In genomic region chr8:116864514-116864913, GRCm38 (mm10) we compare ENCODE assay signal across 25 mouse cellular contexts.
"Had no signal": no experiment of that assay in that cellular context is flagged by ENCODE, and none has a peak within 500 bp of the region (broad histone marks: within the 10 kb centered on the region; RNA-seq: fewer than 3 reads in every experiment).

No protein-coding gene starts in this region.

- H3K27ac ChIP-seq: gastrocnemius, adult 2 months; heart, adult 2 months; hindbrain, embryonic 10.5 days; hindbrain, embryonic 12.5 days; hindbrain, embryonic 14.5 days; intestine, embryonic 15.5 days; layer of hippocampus, adult 2 months; left cerebral cortex, adult 2 months; limb, embryonic 10.5 days; limb, embryonic 12.5 days; liver, embryonic 13.5 days; liver, embryonic 15.5 days had no signal

- DNase-seq: gastrocnemius, adult 2 months; gastrocnemius, postnatal 10 days; gastrocnemius, postnatal 25 days; heart, adult 2 months; heart, postnatal 10 days; heart, postnatal 4 days; kidney, adult 18-20 months; kidney, adult 8-10 months; kidney, postnatal 10 days; kidney, postnatal 4 days; liver; liver, embryonic 13.5 days; liver, postnatal 0 days had no signal

- H3K4me1 ChIP-seq: liver, embryonic 13.5 days had no signal

- ATAC-seq: hindbrain, embryonic 16.5 days; inflammation-experienced regulatory T-cells, adult 6 months; intestine, embryonic 15.5 days; intestine, postnatal 0 days; liver, postnatal 0 days had no signal

- H3K4me3 ChIP-seq: gastrocnemius, adult 2 months; heart, adult 2 months; hindbrain, embryonic 10.5 days; hindbrain, embryonic 12.5 days; intestine, embryonic 15.5 days; layer of hippocampus, adult 2 months; left cerebral cortex, adult 2 months; limb, embryonic 10.5 days; limb, embryonic 12.5 days; liver, embryonic 13.5 days; liver, embryonic 15.5 days had no signal
